Mouse (Mus musculus) spleen, adult 2 months (tissue): ENCODE data around the gene Cdc25b.

Experiments used
- CTCF ChIP-seq: fragments of 200-500 bp; IDR thresholded peaks from 2 replicates; pipeline ENCODE4 v1.5.1; 2011; ENCODE audit warnings: mild to moderate bottlenecking, inconsistent platforms; ENCODE audit not compliant: insufficient read depth, insufficient read length, insufficient replicate concordance; ENCODE audit errors: extremely low read depth
- POLR2A ChIP-seq: fragments of 200-500 bp; IDR thresholded peaks from 2 replicates; pipeline ENCODE4 v1.6.1; 2011; ENCODE audit warnings: low read depth, low read length, inconsistent platforms

DNA sequence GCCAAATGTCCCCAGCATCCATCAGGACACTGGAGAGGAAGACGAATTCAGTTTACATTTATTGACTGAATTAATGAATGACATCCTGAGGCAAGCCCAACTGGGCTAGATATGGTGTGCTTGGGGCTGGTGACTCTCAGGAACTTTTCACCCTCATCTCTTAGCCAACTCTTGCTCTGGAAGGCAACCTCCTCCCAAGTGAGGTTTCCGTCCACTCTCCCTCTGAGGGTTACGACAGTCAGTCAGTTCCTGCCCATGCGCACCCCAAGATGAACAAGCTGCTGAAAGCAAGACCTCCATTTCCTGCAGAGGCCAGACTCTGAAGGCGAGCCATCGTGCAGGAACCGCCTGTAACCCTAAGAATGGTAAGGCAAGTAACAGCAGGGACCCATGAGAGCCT lies 29.8 kb upstream of the Cdc25b start:
- no peak for TF ChIP-seq POLR2A
- TF ChIP-seq CTCF: no peak
